ENCODE assay signal across 23 mouse cellular contexts in genomic region chr2:155703630-155704029, GRCm38 (mm10). TPM values are rescaled to one million over a fixed set of nuclear protein-coding genes. Genes with fewer than 3 reads are reported as not detected.
DNase-seq lines count a peak whose midpoint lies in the region; ATAC-seq and TF ChIP-seq lines count a peak whose summit lies in the region.
"Had no signal": no experiment of that assay in that cellular context is flagged by ENCODE, and none has a peak within 500 bp of the region (broad histone marks: within the 10 kb centered on the region; RNA-seq: fewer than 3 reads in every experiment).

No protein-coding gene starts in this region.

- intact Hi-C loops in gastrocnemius, adult 2 months (cut with DNase I): no loop called here

- TF ChIP-seq CTCF in gastrocnemius, adult 2 months (IDR thresholded peaks at IDR 0.05): no peak

- peak; percentile 52 for DNase-seq in gastrocnemius, adult 2 months
- DNase-seq in gastrocnemius, postnatal 4 days (ENCODE audit: low spot score in 2 of 2): no peak
- peak; percentile 23 for DNase-seq in retina, postnatal 1 day
- DNase-seq in retina, embryonic 14.5 days (ENCODE audit: low spot score): no peak
- DNase-seq in embryo, embryonic 9.5 days (ENCODE audit: extremely low spot score): peak; percentile 20
- peak; percentile 44 for DNase-seq in skeletal muscle tissue, adult 2 months (ENCODE audit: low read depth, low spot score)
- DNase-seq in c-Kit-positive CD71-positive TER-119-positive erythroid progenitor cells, embryonic 14.5 days (ENCODE audit: low spot score): no peak
- DNase-seq: cerebellum, postnatal 10 days; gastrocnemius, postnatal 25 days; kidney, postnatal 25 days; lung, adult 2 months; right cerebral cortex, postnatal 25 days; thymus, postnatal 4 days had no signal

- H3K4me3 ChIP-seq in gastrocnemius, adult 2 months: no peak overlapping the region
- H3K4me3 ChIP-seq: embryonic facial prominence, embryonic 13.5 days; intestine, embryonic 15.5 days had no signal

- no peak for ATAC-seq in cerebellum, adult (ENCODE audit: insufficient number of reproducible peaks, low FRiP score, low TSS enrichment)
- ATAC-seq: CD4-positive, CD25-positive, alpha-beta regulatory T cell, adult 4 months; intestine, embryonic 15.5 days had no signal

- peak overlapping the region; percentile 43; the same call in 1 of the 2 replicates for H3K27ac ChIP-seq in gastrocnemius, adult 2 months
- H3K27ac ChIP-seq: embryonic facial prominence, embryonic 13.5 days; intestine, embryonic 15.5 days; macrophage had no signal

RNA-seq across cellular contexts. Expression of gene Trpc4ap, which starts 11.4 kb away (rescaled TPM):
- 100 to 1,000 TPM in 1 of 2 experiments, 10 to 100 TPM in 1; 93.4 to 102 TPM for total RNA-seq in gastrocnemius, adult 2 months (2021)
- 100 to 1,000 TPM; 104 to 109 TPM for total RNA-seq in gastrocnemius, postnatal 4 days (2021)

RNA-seq across cellular contexts. Expression of gene Edem2, which starts 25.6 kb away (rescaled TPM):
- total RNA-seq in gastrocnemius, adult 2 months (2021): 1 to 10 TPM; 4.2 to 4.4 TPM
- 10 to 100 TPM; 12.4 to 13.3 TPM for total RNA-seq in gastrocnemius, postnatal 4 days (2021)

RNA-seq across cellular contexts. Expression of gene Gm17581, which starts 32.0 kb away (rescaled TPM):
- not detected for total RNA-seq in gastrocnemius, adult 2 months (2021)
- total RNA-seq in gastrocnemius, postnatal 4 days (2021): not detected
- total RNA-seq: gastrocnemius, postnatal 25 days; heart, postnatal 25 days; layer of hippocampus, postnatal 25 days; left cerebral cortex, postnatal 36 days; liver, adult 2 months; MEL had no signal

RNA-seq across cellular contexts. Expression of gene Procr, which starts 47.3 kb away (rescaled TPM):
- total RNA-seq in gastrocnemius, adult 2 months (2021): 10 to 100 TPM in 1 of 2 experiments, 1 to 10 TPM in 1; 9.9 to 21.3 TPM
- 10 to 100 TPM; 14.2 to 14.9 TPM for total RNA-seq in gastrocnemius, postnatal 4 days (2021)

Comparison
In these comparisons a context has a peak if more than half of its experiments do, and no peak if none do; other contexts are left out.
1. DNase-seq: peak in gastrocnemius, adult 2 months (single experiment), retina, postnatal 1 day (single experiment), embryo, embryonic 9.5 days (single experiment) and skeletal muscle tissue, adult 2 months (single experiment); none in gastrocnemius, postnatal 4 days (0 of 2), retina, embryonic 14.5 days (single experiment) and c-Kit-positive CD71-positive TER-119-positive erythroid progenitor cells, embryonic 14.5 days (single experiment).